Mouse (Mus musculus) CD4-positive helper T cell, adult 2 months (primary cell): ENCODE data around the gene Spice1.

Source experiments
- DNase-seq: peaks from one replicate; pipeline ENCODE4 v3.0.0-alpha.2; 2012; ENCODE audit warnings: low read depth, missing footprints, low spot score

Gene Spice1

DNA sequence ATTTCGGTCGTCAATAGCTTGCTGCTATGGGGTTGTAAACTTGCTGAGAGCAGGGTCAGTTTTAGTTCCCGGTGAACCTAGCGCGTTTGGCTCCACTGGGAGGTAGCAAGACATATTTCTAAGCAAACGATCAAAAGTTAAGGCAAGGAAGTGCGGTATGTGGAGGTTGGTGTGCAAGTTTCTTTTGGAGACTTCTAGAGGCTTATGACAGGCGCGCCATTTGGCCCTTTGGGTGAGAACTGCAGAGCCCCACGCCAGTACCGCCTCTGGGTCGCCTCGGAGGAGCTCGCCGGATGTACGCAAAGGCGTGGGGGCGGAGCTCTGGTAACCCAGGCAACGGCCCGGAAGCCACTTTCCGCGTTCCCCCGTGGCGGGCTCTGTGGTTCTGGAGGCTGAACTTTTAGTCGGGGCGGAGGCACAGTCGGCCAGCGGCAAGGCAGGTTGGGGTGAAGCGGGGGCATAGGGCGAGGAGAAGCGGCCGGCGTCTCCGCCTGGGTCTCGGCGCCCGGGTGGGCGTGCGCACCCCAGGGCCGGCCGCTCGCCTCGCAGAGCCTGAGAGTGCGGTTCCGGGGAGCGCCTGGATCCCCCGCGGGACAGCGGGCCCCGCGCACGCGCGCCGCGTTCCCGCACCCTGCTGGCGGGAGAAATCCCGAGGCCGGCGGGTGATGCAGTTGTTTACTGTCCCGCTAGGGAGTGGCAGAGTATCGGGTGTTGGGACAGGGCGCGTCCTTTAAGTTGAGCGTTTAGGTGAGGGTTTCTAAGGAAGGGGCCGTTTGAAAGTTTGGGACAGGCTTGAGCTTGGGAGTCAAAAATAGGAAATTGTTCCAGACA, at the start of gene Spice1:
Gene Spice1, plus strand, starts transcription at position 51 of the 831 bp plus-strand sequence.
- peak; percentile 96 for DNase-seq

GRCm38 (mm10) chr16:44299438-44300093, 47.4 kb upstream of the Spice1 start:
- peak; percentile 48 for DNase-seq

- no peak for DNase-seq
Observed at GRCm38 (mm10) chr16:44302126-44302892, 44.6 kb upstream of the Spice1 start.

GRCm38 (mm10) chr16:44303822-44304221, 43.1 kb upstream of the Spice1 start:
- no peak for DNase-seq

GRCm38 (mm10) chr16:44305606-44306005, 41.3 kb upstream of the Spice1 start:
- DNase-seq = peak; percentile 12

DNA sequence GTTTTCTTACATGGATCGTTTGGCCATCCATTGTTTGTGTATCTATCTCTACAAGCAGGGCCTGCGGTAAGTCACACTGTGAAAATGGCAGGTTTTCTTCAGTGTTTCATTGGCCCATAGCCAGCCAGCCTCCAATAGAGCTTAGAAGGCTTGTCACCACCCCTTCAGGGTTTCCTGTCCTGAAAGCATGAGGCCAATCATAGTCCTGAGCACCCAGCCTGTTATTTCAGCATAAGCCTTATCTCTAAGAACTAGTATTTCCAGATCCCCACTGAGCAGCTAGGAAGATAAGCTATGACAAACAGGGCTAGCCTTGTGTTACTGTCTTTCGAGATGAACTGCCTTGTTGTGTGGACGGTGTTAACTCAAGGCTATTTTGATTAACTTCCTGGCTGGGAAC, 33.5 kb upstream of the Spice1 start:
- no peak for DNase-seq

- DNase-seq = no peak
Observed at GRCm38 (mm10) chr16:44316350-44316749, 30.6 kb upstream of the Spice1 start.

DNA sequence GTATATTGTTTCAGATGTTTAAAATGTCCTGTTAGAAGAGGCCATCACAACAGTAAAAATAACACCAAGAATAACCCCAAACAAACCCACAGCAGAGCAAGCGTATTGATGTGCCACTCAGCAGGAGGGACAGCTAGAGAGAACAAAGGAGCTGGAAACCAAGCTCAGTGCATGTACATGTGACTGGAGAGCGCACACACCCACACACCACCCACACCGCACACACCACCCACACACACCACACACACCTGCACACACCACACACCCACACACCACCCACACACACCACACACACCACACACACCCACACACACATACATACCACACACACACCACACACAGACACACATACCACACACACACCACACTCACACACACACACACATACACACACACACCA, 26.7 kb upstream of the Spice1 start:
- peak; percentile 48 for DNase-seq

GRCm38 (mm10) chr16:44328644-44329043, 18.3 kb upstream of the Spice1 start:
- DNase-seq = no peak

- DNase-seq = no peak
Observed at GRCm38 (mm10) chr16:44330657-44331056, 16.3 kb upstream of the Spice1 start.

GRCm38 (mm10) chr16:44331154-44331553, 15.8 kb upstream of the Spice1 start:
- no peak for DNase-seq

GRCm38 (mm10) chr16:44331671-44331994, 15.3 kb upstream of the Spice1 start:
- DNase-seq = no peak

GRCm38 (mm10) chr16:44331995-44332860, 14.7 kb upstream of the Spice1 start:
- DNase-seq = peak; percentile 51

GRCm38 (mm10) chr16:44332861-44333284, 14.0 kb upstream of the Spice1 start, which contains the start of gene Sidt1:
Gene Sidt1, minus strand, starts transcription at chr16:44333196.
- peak; percentile 81 for DNase-seq

GRCm38 (mm10) chr16:44337541-44337940, 9.4 kb upstream of the Spice1 start:
- DNase-seq = peak; percentile 50

- DNase-seq = no peak
Observed at GRCm38 (mm10) chr16:44349801-44350397, 3.0 kb downstream of the Spice1 start.

- peak; percentile 69 for DNase-seq
Observed at GRCm38 (mm10) chr16:44356291-44356690, 9.4 kb downstream of the Spice1 start.

DNA sequence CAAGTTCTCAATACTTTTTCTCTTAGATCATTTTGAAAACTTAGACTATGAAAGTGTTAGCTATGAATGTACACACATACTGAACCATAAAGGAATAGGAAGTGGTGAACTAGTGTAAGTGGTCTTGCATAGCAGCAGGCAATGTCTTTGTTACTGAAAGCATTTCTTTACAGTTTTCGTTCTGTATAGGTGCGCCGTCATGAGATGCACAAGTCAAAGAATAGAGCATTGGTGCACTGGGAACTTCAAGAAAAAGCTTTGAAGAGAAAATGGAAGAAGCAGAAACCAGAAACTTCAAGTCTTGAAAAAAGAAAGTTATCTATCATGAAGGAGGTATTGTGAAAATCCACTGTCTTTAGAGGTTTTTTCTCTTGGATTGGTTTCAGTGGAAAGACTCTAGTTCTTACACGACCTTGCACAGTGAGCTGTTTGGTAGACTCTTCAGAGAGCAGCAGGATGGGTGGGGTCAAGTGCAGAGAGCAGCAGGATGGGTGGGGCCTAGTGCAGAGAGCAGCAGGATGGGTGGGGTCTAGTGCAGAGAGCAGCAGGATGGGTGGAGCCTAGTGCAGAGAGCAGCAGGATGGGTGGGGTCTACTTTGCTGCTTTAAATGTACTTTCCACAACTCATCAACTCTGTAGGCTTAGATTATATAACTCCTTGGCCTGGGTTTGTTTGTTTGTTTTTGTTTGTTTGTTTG, 10.8 kb downstream of the Spice1 start:
- DNase-seq = peak; percentile 91

DNA sequence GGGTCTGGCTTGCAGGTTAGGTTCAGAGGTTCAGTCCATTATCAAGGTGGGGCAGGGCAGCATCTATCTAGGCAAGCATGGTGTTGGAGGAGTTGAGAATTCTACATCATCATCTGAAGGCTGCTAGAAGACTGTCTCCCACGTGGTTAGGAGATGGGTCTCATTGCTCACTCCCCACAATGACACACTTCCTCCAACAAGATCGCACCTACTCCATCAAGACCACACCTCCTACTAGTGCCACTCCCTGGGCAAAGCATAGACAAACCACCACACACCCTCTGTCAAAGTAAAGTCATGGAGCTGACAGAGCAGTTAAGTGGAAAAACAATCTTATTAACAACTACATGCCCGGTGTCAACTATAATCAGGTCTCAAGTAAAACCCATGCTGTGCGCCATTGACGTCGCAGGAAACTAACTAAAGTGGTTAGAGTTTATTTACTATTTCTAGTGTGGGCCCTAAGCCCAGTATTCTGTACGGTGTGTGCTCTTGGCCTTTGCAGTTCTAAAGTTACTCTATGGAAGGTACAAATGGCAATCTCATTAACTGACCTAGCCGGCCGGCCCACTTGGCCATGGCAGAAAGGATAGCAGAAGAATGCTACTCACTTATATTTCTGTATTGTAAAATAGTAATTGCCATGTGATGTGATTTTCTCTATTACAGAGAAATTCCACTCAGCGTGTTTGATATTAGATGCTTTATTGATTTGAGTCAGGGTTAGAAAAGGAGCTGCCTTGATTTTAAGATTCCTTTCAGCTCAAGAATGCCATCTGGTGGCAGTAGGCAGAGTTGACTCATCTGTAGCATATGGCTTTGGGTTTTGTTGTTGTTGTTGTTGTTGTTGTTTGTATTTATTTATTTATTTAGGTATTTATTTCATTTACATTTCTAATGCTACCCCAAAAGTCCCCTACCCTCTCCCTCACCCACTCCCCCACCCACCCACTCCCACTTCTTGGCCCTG, 15.3 kb downstream of the Spice1 start:
- DNase-seq = peak; percentile 70
